Mouse (Mus musculus) cerebellum, postnatal 10 days (tissue): Measurements from ENCODE around the gene Clec1b.

Experiments used
- DNase-seq, 2 experiments: peaks; one replicate each; pipeline ENCODE4 v3.0.0; 2021; ENCODE audit warnings: mixed read lengths in 2 of 2

Clec1b gene

GRCm38 (mm10) chr6:129414177-129414576 lies 17.1 kb downstream of the Clec1b start:
- no peak for DNase-seq

- DNase-seq, result no peak
Measured at GRCm38 (mm10) chr6:129422311-129422710, 25.2 kb downstream of the Clec1b start.

- peak; percentile 21 to 23 for DNase-seq
Measured at GRCm38 (mm10) chr6:129423040-129423733, 26.1 kb downstream of the Clec1b start.

GRCm38 (mm10) chr6:129423734-129424072 lies 26.6 kb downstream of the Clec1b start:
- peak; percentile 84 to 89 for DNase-seq

GRCm38 (mm10) chr6:129425217-129425616 lies 28.1 kb downstream of the Clec1b start:
- no peak for DNase-seq

GRCm38 (mm10) chr6:129425812-129426211 lies 28.7 kb downstream of the Clec1b start:
- DNase-seq, result no peak

- no peak for DNase-seq
Measured at GRCm38 (mm10) chr6:129427281-129427680, 30.2 kb downstream of the Clec1b start.

- no peak for DNase-seq
Measured at GRCm38 (mm10) chr6:129434239-129434638, 37.1 kb downstream of the Clec1b start.

- no peak for DNase-seq
Measured at GRCm38 (mm10) chr6:129436025-129436424, 38.9 kb downstream of the Clec1b start.

GRCm38 (mm10) chr6:129438033-129438432 lies 40.9 kb downstream of the Clec1b start:
- DNase-seq, result no peak

GRCm38 (mm10) chr6:129449743-129450142 lies 52.6 kb downstream of the Clec1b start:
- DNase-seq, result no peak

GRCm38 (mm10) chr6:129451411-129452039 lies 54.4 kb downstream of the Clec1b start, which contains the start of gene Clec1a:
Gene Clec1a (minus strand): TSS chr6:129452000.
- DNase-seq, result peak; percentile 47 to 59
